Mouse (Mus musculus): ENCODE data around the gene D6Ertd527e.
"Not testable (repeated sequence)": the region's sequence is repeated elsewhere in the genome, so short reads cannot be mapped to it uniquely, and the experiment has no call there.

Gene D6Ertd527e

GRCm38 (mm10) chr6:87104123-87104796 lies at the start of gene D6Ertd527e:
D6Ertd527e (plus strand) TSS chr6:87104746.
- DNase-seq (ENCODE audit: low read depth in 2 of 2, low spot score in 2 of 2) = no peak

DNA sequence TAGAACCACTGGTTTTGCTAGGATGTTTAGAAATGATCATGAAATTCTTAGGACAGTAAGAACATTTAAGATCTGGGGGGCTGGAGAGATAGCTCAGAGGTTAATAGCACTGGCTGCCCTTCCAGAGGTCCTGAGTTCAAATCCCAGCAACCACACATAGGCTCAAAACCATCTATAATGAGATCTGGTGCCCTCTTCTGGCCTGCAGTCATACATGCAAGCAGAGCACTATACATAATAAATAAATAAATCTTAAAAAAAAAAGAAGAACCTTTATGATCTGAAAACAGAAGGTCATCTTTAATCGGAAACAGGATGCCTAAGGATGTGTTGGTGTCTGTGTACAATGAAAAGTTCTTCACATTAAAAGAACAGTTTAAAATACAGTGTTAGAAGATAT lies 44.8 kb upstream of the D6Ertd527e start:
- DNase-seq (ENCODE audit: low read depth in 2 of 2, low spot score in 2 of 2) = no peak

DNA sequence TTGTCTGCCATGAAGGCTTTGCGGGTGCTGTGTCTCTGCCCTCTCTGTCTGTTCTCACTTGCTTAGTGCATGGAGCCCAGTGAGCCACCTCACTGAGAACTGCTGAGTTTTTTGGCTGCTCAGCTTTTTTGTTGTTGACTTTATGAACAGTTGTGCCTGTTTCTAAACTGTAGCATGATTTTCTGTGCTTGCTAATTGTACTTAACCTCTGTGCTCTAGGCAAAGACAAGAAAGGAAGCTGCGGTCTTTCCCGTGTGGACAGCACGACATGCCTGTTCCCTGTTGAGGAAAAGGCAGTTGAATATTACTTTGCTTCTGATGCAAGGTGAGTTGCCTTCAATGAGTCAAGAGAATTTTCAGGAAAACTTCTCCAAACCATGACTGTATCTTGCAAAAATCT lies 41.0 kb upstream of the D6Ertd527e start:
- DNase-seq (ENCODE audit: low read depth in 2 of 2, low spot score in 2 of 2) = no peak

- no peak for DNase-seq (ENCODE audit: low read depth in 2 of 2, low spot score in 2 of 2)
Measured at GRCm38 (mm10) chr6:87068209-87068608, 36.3 kb upstream of the D6Ertd527e start.

- DNase-seq (ENCODE audit: low read depth in 2 of 2, low spot score in 2 of 2) = no peak
Measured at GRCm38 (mm10) chr6:87069195-87069900, 35.2 kb upstream of the D6Ertd527e start.

GRCm38 (mm10) chr6:87070641-87071040 lies 33.9 kb upstream of the D6Ertd527e start:
- no peak for DNase-seq (ENCODE audit: low read depth in 2 of 2, low spot score in 2 of 2)

DNA sequence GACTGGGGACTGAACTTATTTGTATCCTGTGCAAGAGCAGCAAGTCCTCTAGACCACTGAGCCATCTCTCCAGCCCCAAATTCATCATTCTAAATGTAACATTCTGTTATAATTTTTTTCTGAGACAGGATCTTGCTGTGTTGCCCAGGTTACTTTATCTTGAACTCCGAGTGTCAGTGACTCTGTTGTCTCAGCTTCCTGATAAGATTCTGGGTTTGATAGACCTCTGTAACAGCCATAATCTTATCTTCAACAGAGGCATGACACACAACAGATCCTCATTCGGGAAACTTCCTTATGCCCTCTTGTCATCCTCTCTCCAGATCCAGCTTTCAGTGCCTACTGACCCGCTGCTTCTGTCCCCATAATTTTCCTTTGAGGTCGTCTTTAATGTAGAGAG lies 31.8 kb upstream of the D6Ertd527e start:
- no peak for DNase-seq (ENCODE audit: low read depth in 2 of 2, low spot score in 2 of 2)

- DNase-seq (ENCODE audit: low read depth in 2 of 2, low spot score in 2 of 2) = no peak
Measured at GRCm38 (mm10) chr6:87075092-87075685, 29.4 kb upstream of the D6Ertd527e start.

DNA sequence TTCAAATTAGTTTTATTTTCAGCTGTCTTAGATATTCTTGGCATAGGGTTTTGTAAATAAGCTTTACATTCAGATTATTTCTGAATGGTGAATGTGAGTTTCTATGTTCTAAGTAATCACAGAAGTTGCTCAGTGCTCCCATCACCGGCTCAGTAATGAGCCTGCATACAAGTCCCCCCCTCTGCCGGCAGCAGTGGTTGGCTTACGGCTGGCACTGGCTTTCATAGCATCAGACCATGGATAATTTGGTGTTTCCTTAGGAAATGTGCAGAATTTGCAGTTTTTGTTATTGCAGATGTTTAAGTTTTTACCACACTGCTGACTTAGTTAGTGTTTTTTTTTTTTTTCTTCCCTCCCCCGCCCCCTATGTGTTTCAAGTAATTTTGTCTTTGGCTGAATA lies 25.1 kb upstream of the D6Ertd527e start:
- no peak for DNase-seq (ENCODE audit: low read depth in 2 of 2, low spot score in 2 of 2)

GRCm38 (mm10) chr6:87085026-87085425 lies 19.5 kb upstream of the D6Ertd527e start:
- DNase-seq (ENCODE audit: low read depth in 2 of 2, low spot score in 2 of 2) = no peak

- no peak for DNase-seq (ENCODE audit: low read depth in 2 of 2, low spot score in 2 of 2)
Measured at GRCm38 (mm10) chr6:87088356-87088755, 16.2 kb upstream of the D6Ertd527e start.

DNA sequence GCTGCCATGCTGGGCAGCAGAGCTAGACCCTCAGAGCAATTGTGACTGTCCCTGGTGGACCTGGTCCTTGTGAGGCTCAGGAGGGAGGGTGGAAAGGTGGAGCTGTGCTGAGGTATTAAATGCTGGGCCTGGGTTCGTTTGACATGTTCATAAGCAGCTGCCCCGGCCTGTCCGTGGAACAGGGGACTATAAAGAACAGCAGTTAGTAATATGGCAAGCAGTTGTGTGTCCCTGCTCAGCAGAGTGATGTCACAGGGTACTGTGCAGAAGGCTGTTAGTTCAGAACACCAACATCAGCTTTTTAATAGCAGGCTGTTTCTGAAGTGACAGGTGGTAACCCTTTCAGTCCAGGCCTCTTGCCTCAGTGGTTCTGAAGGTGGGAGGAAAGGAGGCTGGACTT lies 13.7 kb upstream of the D6Ertd527e start:
- DNase-seq (ENCODE audit: low read depth in 2 of 2, low spot score in 2 of 2) = no peak

- DNase-seq (ENCODE audit: low read depth in 2 of 2, low spot score in 2 of 2) = no peak
Measured at GRCm38 (mm10) chr6:87092476-87092875, 12.1 kb upstream of the D6Ertd527e start.

DNA sequence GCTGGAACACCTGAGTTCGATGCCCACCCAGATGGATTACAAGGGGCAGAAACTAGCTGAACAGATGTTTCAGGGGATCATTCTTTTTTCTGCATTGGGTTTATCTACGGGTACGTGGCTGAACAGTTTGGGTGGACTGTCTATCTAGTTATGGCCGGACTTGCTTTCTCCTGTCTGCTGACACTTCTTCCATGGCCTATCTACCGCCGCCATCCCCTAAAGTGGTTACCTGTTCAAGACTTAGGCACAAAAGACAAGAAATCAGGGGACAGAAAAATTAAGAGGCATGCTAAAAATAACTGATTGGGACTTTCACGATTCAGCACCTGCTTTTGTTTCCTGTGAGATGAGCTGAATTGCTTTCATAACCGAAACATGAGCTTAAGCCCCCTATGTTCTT lies 10.9 kb upstream of the D6Ertd527e start:
- not testable (repeated sequence) for DNase-seq (ENCODE audit: low read depth in 2 of 2, low spot score in 2 of 2)

GRCm38 (mm10) chr6:87099261-87099660 lies 5.3 kb upstream of the D6Ertd527e start:
- DNase-seq (ENCODE audit: low read depth in 2 of 2, low spot score in 2 of 2) = no peak

DNA sequence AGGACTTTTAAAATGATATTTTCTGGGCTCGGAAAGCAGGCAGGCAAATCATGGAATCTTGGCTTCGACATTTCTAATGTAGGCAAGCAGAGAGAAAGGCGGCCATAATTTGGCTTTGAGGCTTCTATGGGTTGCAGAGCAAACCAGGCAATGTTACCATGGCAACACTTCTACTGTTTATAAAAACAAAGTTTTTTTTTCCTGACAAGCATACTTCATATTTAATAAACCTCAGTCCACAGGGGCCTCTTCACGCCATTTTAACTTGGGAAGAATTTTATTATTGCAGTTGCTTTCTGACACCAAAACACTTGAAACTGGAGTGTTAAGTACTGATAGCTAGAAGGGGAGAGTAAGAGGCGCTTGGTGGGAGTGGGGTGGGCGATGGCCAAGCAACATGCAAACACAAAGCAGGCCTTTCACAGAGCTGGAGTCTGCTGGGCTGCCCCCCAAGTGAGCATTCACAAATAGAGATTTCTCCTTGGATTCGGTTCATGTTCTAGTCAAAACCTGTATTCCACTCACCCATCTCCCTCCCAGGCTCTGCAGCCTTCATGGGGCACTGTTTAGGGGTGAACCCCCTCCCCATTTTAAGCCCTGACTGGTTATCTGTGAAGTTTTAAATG lies 4.8 kb upstream of the D6Ertd527e start:
- no peak for DNase-seq (ENCODE audit: low read depth in 2 of 2, low spot score in 2 of 2)

DNA sequence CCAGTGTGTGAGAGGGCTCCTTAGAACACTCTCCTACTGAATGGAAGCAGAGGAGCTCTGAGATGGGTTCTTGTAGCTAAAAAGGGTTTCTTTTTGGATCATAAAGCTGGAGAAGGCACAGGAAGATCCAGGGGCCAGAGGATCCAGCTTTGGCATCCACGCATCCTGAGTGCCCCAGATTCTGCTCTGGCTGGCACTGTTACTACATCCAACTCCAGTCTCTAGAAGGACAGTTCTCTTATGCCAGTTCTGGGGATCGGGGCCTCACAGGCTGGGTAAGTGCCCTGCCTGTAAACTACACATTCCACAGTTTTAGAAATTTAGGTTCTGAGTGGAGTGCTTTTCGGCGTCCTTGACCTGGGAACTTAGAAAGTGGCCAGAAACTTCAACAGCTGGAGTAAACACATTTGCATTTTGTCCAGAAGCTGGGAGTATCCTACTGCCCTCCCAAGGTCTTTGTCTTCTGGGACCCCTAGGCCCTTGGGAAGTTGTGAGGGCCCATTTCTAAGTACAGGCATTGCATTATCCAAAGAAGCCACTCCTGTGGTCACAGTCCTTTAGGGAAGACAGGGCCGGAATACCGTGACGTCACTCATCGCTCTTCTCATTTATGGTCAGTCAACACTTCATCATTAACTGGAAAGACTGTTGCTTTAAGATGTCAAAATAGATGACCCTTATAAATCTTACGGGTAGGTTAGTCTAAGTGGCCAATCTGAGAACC lies 4.1 kb upstream of the D6Ertd527e start:
- no peak for DNase-seq (ENCODE audit: low read depth in 2 of 2, low spot score in 2 of 2)

GRCm38 (mm10) chr6:87101281-87101954 lies 3.1 kb upstream of the D6Ertd527e start:
- peak; percentile 83 to 86 for DNase-seq (ENCODE audit: low read depth in 2 of 2, low spot score in 2 of 2)

- DNase-seq (ENCODE audit: low read depth in 2 of 2, low spot score in 2 of 2) = no peak
Measured at GRCm38 (mm10) chr6:87101955-87102353, 2.6 kb upstream of the D6Ertd527e start.

- no peak for DNase-seq (ENCODE audit: low read depth in 2 of 2, low spot score in 2 of 2)
Measured at GRCm38 (mm10) chr6:87102421-87102911, 2.1 kb upstream of the D6Ertd527e start.

- no peak for DNase-seq (ENCODE audit: low read depth in 2 of 2, low spot score in 2 of 2)
Measured at GRCm38 (mm10) chr6:87103314-87103713, 1.2 kb upstream of the D6Ertd527e start.

Data from CD8-positive naive resting alpha-beta T cell, adult 2 months (primary cell).